In the genomic region with DNA sequence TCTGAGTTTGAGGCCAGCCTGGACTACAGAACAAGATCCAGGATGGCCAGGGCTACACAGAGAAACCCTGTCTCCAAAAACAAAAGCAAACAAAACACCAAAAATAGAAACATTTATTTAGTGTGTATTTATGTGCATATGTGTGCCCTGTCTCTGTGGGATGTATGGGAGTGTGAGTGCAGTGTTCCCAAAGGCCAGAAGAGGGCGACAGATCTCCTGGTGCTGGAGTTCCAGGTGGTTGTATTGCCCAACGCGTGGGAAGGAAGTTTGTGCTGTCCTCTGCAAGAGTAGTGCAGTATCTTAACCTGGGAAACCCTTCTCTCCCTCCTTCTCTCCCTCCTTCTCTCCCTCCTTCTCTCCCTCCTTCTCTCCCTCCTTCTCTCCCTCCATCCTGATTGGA, we compare ENCODE assay signal across 15 mouse cellular contexts. TPM values are rescaled to one million over a fixed set of nuclear protein-coding genes. Genes with fewer than 3 reads are reported as not detected.
DNase-seq lines count a peak whose midpoint lies in the region; ATAC-seq and TF ChIP-seq lines count a peak whose summit lies in the region.
"Had no signal": no experiment of that assay in that cellular context is flagged by ENCODE, and none has a peak within 500 bp of the region (broad histone marks: within the 10 kb centered on the region; RNA-seq: fewer than 3 reads in every experiment).

No protein-coding gene starts in this region.

- no peak overlapping the region for H3K4me3 ChIP-seq in layer of hippocampus, adult 2 months
- H3K4me3 ChIP-seq in E14TG2a.4 (replicated peaks; ENCODE audit: low read length), result no peak overlapping the region
- no peak overlapping the region for H3K4me3 ChIP-seq in liver, postnatal 0 days (ENCODE audit: low read depth, low read length)
- H3K4me3 ChIP-seq: heart, embryonic 15.5 days; kidney, embryonic 15.5 days; midbrain, embryonic 10.5 days; neural tube, embryonic 15.5 days had no signal

- TF ChIP-seq EP300 in liver, postnatal 0 days (IDR thresholded peaks at IDR 0.05; ENCODE audit: low read depth), result no peak

- H3K27ac ChIP-seq in layer of hippocampus, adult 2 months, result no peak overlapping the region
- H3K27ac ChIP-seq in liver, postnatal 0 days (ENCODE audit: low read depth), result no peak overlapping the region
- H3K27ac ChIP-seq: kidney, embryonic 15.5 days; midbrain, embryonic 10.5 days; neural tube, embryonic 15.5 days had no signal

- H3K4me1 ChIP-seq in E14TG2a.4 (replicated peaks; ENCODE audit: low read depth, low read length), result peaks cover 84% of the 10 kb centered on the region
- 0 out of 2 replicates have a peak, but pooled peaks cover 6% of the 10 kb centered on the region for H3K4me1 ChIP-seq in liver, postnatal 0 days (ENCODE audit: insufficient read depth)
- H3K4me1 ChIP-seq: kidney, embryonic 15.5 days; midbrain, embryonic 10.5 days; neural tube, embryonic 15.5 days had no signal

- no peaks in the 10 kb centered on the region for H3K36me3 ChIP-seq in E14TG2a.4 (ENCODE audit: insufficient read depth, low read length)
- no peaks in the 10 kb centered on the region for H3K36me3 ChIP-seq in liver, postnatal 0 days (replicated peaks; ENCODE audit: insufficient read depth, low read length)
- H3K36me3 ChIP-seq: heart, embryonic 15.5 days; kidney, embryonic 15.5 days had no signal

- no peak for DNase-seq in layer of hippocampus, adult 2 months (ENCODE audit: low spot score in 2 of 2)
- no peak for DNase-seq in layer of hippocampus, postnatal 25 days (ENCODE audit: extremely low spot score in 1 of 2, low spot score in 1 of 2)
- peak; percentile 83 for DNase-seq in R1 (ENCODE audit: low read depth, low spot score)
- peak; percentile 56 for DNase-seq in liver, postnatal 0 days
- no peak for DNase-seq in urinary bladder, postnatal 10 days (ENCODE audit: low spot score)
- no peak for DNase-seq in layer of hippocampus, adult 11-12 months (ENCODE audit: low spot score)
- DNase-seq: cerebellum, postnatal 36 days; right cerebral cortex, postnatal 25 days had no signal

- ATAC-seq in liver, postnatal 0 days, result no peak
- ATAC-seq: activated CD4-positive, CD25-positive, alpha-beta regulatory T cell, adult 4 months; forebrain, embryonic 16.5 days had no signal

- whole genome bisulfite sequencing in liver, postnatal 0 days (ENCODE audit: insufficient replicate concordance), result 32% methylated on average over 3 of the region's 3 CpGs

- H3K9me3 ChIP-seq in E14TG2a.4 (ENCODE audit: low read length), result no peaks in the 10 kb centered on the region
- no peaks in the 10 kb centered on the region for H3K9me3 ChIP-seq in liver, postnatal 0 days (ENCODE audit: low read length)
- H3K9me3 ChIP-seq: heart, embryonic 15.5 days; kidney, embryonic 15.5 days; neural tube, embryonic 15.5 days had no signal

- H3K9ac ChIP-seq in liver, postnatal 0 days (replicated peaks), result no peak overlapping the region
- H3K9ac ChIP-seq: heart, embryonic 15.5 days; kidney, embryonic 15.5 days; neural tube, embryonic 15.5 days had no signal

- no peak overlapping the region for H3K4me2 ChIP-seq in liver, postnatal 0 days (ENCODE audit: low read depth, low read length)
- H3K4me2 ChIP-seq: heart, embryonic 15.5 days; kidney, embryonic 15.5 days; neural tube, embryonic 15.5 days had no signal

- TF ChIP-seq CTCF in layer of hippocampus, adult 2 months (conservative IDR thresholded peaks at IDR 0.05), result peak; percentile 50
- TF ChIP-seq CTCF in E14TG2a.4 (conservative IDR thresholded peaks at IDR 0.05; ENCODE audit: low read length), result peak; percentile 60
- peak; percentile 73 for TF ChIP-seq CTCF in liver, postnatal 0 days (IDR thresholded peaks at IDR 0.05; ENCODE audit: low read depth)

- H3K27me3 ChIP-seq in E14TG2a.4 (ENCODE audit: insufficient read depth, low read length), result no peaks in the 10 kb centered on the region
- H3K27me3 ChIP-seq in liver, postnatal 0 days (ENCODE audit: insufficient read depth, low read length), result no peaks in the 10 kb centered on the region
- H3K27me3 ChIP-seq: heart, embryonic 15.5 days; kidney, embryonic 15.5 days; neural tube, embryonic 15.5 days had no signal

RNA-seq across cellular contexts. Expression of gene Pbx4, which starts 17.6 kb away (rescaled TPM):
- 10 to 100 TPM; 15.1 to 18.3 TPM for total RNA-seq in layer of hippocampus, adult 2 months (2021)
- 10 to 100 TPM; 13.3 to 13.6 TPM for total RNA-seq in layer of hippocampus, postnatal 25 days (2021)
- polyA plus RNA-seq in liver, postnatal 0 days (2015; fragmentation: Nextera tagmentation; extraction: Ambion mirVana), result 2.3 and 2.7 TPM in 2 replicates

RNA-seq across cellular contexts. Expression of gene Lpar2, which starts 27.7 kb away (rescaled TPM):
- under 1 TPM; 0.47 to 0.64 TPM for total RNA-seq in layer of hippocampus, adult 2 months (2021)
- under 1 TPM; 0.35 to 0.37 TPM for total RNA-seq in layer of hippocampus, postnatal 25 days (2021)
- polyA plus RNA-seq in liver, postnatal 0 days (2015; fragmentation: Nextera tagmentation; extraction: Ambion mirVana), result 0.04 and 0.05 TPM in 2 replicates

RNA-seq across cellular contexts. Expression of gene Cilp2, which starts 37.6 kb away (rescaled TPM):
- total RNA-seq in layer of hippocampus, adult 2 months (2021), result under 1 TPM; 0.69 to 0.72 TPM
- 1 to 10 TPM in 1 of 2 experiments, under 1 TPM in 1; 0.89 to 1.3 TPM for total RNA-seq in layer of hippocampus, postnatal 25 days (2021)
- 0.02 TPM in 1 of 2 replicates, not detected in the other for polyA plus RNA-seq in liver, postnatal 0 days (2015; fragmentation: Nextera tagmentation; extraction: Ambion mirVana)
- polyA plus RNA-seq: activated CD4-positive, CD25-positive, alpha-beta regulatory T cell, adult 4 months had no signal

RNA-seq across cellular contexts. Expression of gene Gmip, which starts 41.4 kb away (rescaled TPM):
- total RNA-seq in layer of hippocampus, adult 2 months (2021), result 10 to 100 TPM; 11.1 to 15.7 TPM
- total RNA-seq in layer of hippocampus, postnatal 25 days (2021), result 10 to 100 TPM; 10.9 to 15.2 TPM
- polyA plus RNA-seq in liver, postnatal 0 days (2015; fragmentation: Nextera tagmentation; extraction: Ambion mirVana), result 6.2 and 7.4 TPM in 2 replicates

RNA-seq across cellular contexts. Expression of gene Tssk6, which starts 52.1 kb away (rescaled TPM):
- under 1 TPM in 1 of 2 experiments, not detected in 1; 0.64 TPM for total RNA-seq in layer of hippocampus, adult 2 months (2021)
- total RNA-seq in layer of hippocampus, postnatal 25 days (2021), result under 1 TPM; 0.27 to 0.28 TPM
- 1.3 and 1.7 TPM in 2 replicates for polyA plus RNA-seq in liver, postnatal 0 days (2015; fragmentation: Nextera tagmentation; extraction: Ambion mirVana)
- polyA plus RNA-seq: activated CD4-positive, CD25-positive, alpha-beta regulatory T cell, adult 4 months had no signal

Comparison
In these comparisons a context has a peak if more than half of its experiments do, and no peak if none do; other contexts are left out.
1. DNase-seq: peak in R1 (single experiment) and liver, postnatal 0 days (single experiment); none in layer of hippocampus, adult 2 months (0 of 2), layer of hippocampus, postnatal 25 days (0 of 2), urinary bladder, postnatal 10 days (single experiment) and layer of hippocampus, adult 11-12 months (single experiment).
2. Peak in every context shown above with its lines, with median percentiles within 50 percentile points of each other: CTCF ChIP-seq.